Mouse (Mus musculus): ENCODE results near the gene Pabpc5. TPM values are rescaled to one million over a fixed set of nuclear protein-coding genes. Genes with fewer than 3 reads are reported as not detected.

The Pabpc5 gene
- not detected in 2 replicates for total RNA-seq (2012; rRNA removed)

DNA sequence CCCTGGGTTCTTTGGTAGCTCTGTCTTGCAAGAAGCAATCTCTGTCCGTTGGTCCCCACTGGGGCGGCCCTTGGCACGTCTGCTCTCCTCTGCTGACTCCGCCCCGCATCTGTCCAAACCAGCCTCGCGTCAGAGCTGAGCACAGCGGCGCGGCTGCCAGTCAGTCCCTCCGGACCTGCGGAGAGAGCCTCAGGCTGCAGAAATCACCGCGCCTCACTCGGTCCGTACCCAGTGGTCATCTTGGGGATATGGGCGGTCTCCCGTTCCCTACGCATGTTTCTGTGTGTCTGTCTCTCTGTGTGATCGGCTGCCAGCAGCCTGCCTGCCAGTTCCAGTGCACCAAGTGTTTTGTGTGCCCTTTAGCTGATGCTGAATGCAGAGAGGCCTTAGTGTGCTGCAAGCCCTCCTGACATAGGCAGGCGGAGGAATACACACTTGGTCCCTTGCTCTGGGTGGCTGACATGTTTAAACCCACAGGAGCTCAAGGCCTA lies at the start of gene Pabpc5:
TSS of gene Pabpc5 (plus strand) at position 116 of the 491 bp plus-strand sequence.
- peak; percentile 19 for DNase-seq (ENCODE audit: low read depth, low spot score)
- H3K9ac ChIP-seq (ENCODE audit: insufficient read depth, low read depth, low read length, poor library complexity, severe bottlenecking) = no peak within 1 kb of the TSS
- no peaks in the 10 kb centered on the region for H3K4me1 ChIP-seq (ENCODE audit: control insufficient read depth in 2 of 2, insufficient read depth in 2 of 2, low read length in 2 of 2, poor library complexity in 1 of 2)
- H3K9me3 ChIP-seq (ENCODE audit: control insufficient read depth, insufficient read depth, low read depth, low read length) = no peaks in the 10 kb centered on the region
- in situ Hi-C loops (cut with MboI; ENCODE audit: low sequenced_read_pairs in 2 of 2, unreplicated experiment in 2 of 2) = no loop called here
- H3K27ac ChIP-seq (ENCODE audit: insufficient read depth, low read depth, low read length, poor library complexity, severe bottlenecking) = no peak within 1 kb of the TSS
- no peaks in the 10 kb centered on the region for H3K36me3 ChIP-seq (ENCODE audit: control insufficient read depth, insufficient read depth, low read length, poor library complexity, severe bottlenecking)
- H3K4me3 ChIP-seq (ENCODE audit: insufficient read depth in 1 of 2, low read depth in 1 of 2, low read length in 2 of 2, poor library complexity in 1 of 2, severe bottlenecking in 1 of 2) = peak within 1 kb of the TSS; percentile 44 to 60
- TF ChIP-seq HCFC1 (IDR thresholded peaks at IDR 0.05; ENCODE audit: borderline replicate concordance, insufficient read depth, low read length) = no peak

DNA sequence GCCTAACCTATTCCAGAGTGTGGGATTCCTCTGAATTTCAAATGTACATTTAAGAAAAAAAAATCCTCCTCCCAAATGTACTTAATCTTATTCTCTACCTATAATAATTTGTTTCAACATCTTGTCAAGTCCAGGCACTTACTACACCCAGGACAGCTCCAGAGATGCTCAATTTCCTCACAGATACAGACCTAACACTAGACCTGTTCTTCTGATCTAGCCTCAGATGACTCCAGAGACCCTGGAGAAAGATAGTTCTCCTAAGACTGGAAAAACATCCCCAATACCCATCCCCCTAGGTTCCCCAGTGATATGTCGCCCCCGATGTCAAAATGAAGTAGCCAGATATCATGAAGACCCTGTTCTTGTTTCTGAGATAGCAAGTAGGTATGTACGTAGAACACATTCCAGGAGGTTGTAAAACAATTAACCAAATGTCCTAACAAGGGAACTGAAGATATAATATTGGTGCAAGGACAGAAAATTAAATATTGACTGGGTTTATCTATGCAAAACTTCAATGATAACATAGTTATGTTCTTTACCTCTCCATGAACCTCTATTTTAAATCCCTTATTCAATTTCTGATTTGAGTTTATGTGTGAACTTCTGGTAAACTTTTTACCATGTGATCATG lies 39.9 kb upstream of the Pabpc5 start:
- in situ Hi-C loops (cut with MboI; ENCODE audit: low sequenced_read_pairs in 2 of 2, unreplicated experiment in 2 of 2) = no loop called here
- no peak overlapping the region for H3K4me3 ChIP-seq (ENCODE audit: insufficient read depth in 1 of 2, low read depth in 1 of 2, low read length in 2 of 2, poor library complexity in 1 of 2, severe bottlenecking in 1 of 2)
- H3K9ac ChIP-seq (ENCODE audit: insufficient read depth, low read depth, low read length, poor library complexity, severe bottlenecking) = no peak overlapping the region
- H3K36me3 ChIP-seq (ENCODE audit: control insufficient read depth, insufficient read depth, low read length, poor library complexity, severe bottlenecking) = no peaks in the 10 kb centered on the region
- no peaks in the 10 kb centered on the region for H3K9me3 ChIP-seq (ENCODE audit: control insufficient read depth, insufficient read depth, low read depth, low read length)
- DNase-seq (ENCODE audit: low read depth, low spot score) = no peak
- H3K27ac ChIP-seq (ENCODE audit: insufficient read depth, low read depth, low read length, poor library complexity, severe bottlenecking) = no peak overlapping the region
- TF ChIP-seq ZNF384 (IDR thresholded peaks at IDR 0.05; ENCODE audit: low read depth, low read length) = no peak
- no peak for TF ChIP-seq CHD2 (IDR thresholded peaks at IDR 0.05; ENCODE audit: low read depth, low read length)
- TF ChIP-seq ZC3H11A (IDR thresholded peaks at IDR 0.05; ENCODE audit: borderline replicate concordance, low read depth, low read length) = no peak
- TF ChIP-seq MAFK (IDR thresholded peaks at IDR 0.05; ENCODE audit: insufficient read depth, low read depth, low read length) = no peak
- TF ChIP-seq HCFC1 (IDR thresholded peaks at IDR 0.05; ENCODE audit: borderline replicate concordance, insufficient read depth, low read length) = no peak
- H3K4me1 ChIP-seq (ENCODE audit: control insufficient read depth in 2 of 2, insufficient read depth in 2 of 2, low read length in 2 of 2, poor library complexity in 1 of 2) = no peaks in the 10 kb centered on the region

DNA sequence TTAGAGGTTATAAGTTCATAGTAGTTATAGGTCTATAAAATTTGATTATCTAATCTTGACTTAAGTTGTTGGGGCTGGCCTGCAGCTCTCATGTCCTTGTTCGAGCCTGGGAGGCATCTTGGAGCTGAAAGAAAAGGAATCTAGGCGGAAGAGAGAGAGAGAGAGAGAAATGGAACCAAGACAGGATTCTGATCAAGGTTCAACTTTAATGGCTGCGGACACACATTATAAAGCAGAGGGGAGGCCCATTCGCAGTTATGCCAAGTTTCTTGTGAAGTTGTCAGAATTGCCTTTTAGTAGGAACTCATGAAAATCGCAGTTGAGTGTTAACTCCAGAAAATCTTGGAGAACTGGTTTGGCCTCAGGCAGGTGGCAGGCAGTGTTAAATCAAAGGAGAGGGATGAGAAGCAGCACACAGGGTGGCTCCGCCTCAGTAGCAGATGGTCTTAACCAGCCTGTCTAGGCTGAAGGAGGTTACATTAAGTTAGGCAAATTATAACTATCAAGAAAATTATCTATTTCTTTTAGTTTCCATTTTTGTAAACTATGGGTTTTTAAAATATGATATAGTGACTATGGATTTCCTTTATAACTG lies 38.6 kb upstream of the Pabpc5 start:
- no peak for TF ChIP-seq HCFC1 (IDR thresholded peaks at IDR 0.05; ENCODE audit: borderline replicate concordance, insufficient read depth, low read length)
- no peak for TF ChIP-seq CHD2 (IDR thresholded peaks at IDR 0.05; ENCODE audit: low read depth, low read length)
- H3K4me1 ChIP-seq (ENCODE audit: control insufficient read depth in 2 of 2, insufficient read depth in 2 of 2, low read length in 2 of 2, poor library complexity in 1 of 2) = no peaks in the 10 kb centered on the region
- no peaks in the 10 kb centered on the region for H3K36me3 ChIP-seq (ENCODE audit: control insufficient read depth, insufficient read depth, low read length, poor library complexity, severe bottlenecking)
- in situ Hi-C loops (cut with MboI; ENCODE audit: low sequenced_read_pairs in 2 of 2, unreplicated experiment in 2 of 2) = no loop called here
- no peak overlapping the region for H3K4me3 ChIP-seq (ENCODE audit: insufficient read depth in 1 of 2, low read depth in 1 of 2, low read length in 2 of 2, poor library complexity in 1 of 2, severe bottlenecking in 1 of 2)
- no peak overlapping the region for H3K9ac ChIP-seq (ENCODE audit: insufficient read depth, low read depth, low read length, poor library complexity, severe bottlenecking)
- no peaks in the 10 kb centered on the region for H3K9me3 ChIP-seq (ENCODE audit: control insufficient read depth, insufficient read depth, low read depth, low read length)
- no peak for DNase-seq (ENCODE audit: low read depth, low spot score)
- no peak overlapping the region for H3K27ac ChIP-seq (ENCODE audit: insufficient read depth, low read depth, low read length, poor library complexity, severe bottlenecking)

DNA sequence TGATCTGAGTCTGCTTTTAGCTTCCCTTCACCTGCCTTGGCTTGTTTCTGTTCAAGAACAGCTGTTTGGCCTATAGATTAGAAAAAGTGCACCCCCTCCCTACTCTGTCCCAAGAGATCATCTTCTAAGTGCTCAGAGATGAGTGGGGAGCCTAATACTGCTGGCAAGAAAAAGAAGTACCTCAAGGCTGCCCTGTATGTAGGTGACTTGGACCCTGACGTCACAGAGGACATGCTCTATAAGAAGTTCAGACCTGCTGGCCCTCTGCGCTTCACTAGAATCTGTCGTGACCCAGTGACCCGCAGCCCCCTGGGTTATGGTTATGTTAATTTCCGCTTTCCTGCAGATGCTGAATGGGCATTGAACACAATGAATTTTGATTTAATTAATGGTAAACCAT lies 856 bp downstream of the Pabpc5 start:
- no peak for TF ChIP-seq ZC3H11A (IDR thresholded peaks at IDR 0.05; ENCODE audit: borderline replicate concordance, low read depth, low read length)
- no peak for TF ChIP-seq HCFC1 (IDR thresholded peaks at IDR 0.05; ENCODE audit: borderline replicate concordance, insufficient read depth, low read length)
- TF ChIP-seq ZNF384 (IDR thresholded peaks at IDR 0.05; ENCODE audit: low read depth, low read length) = no peak
- TF ChIP-seq CHD2 (IDR thresholded peaks at IDR 0.05; ENCODE audit: low read depth, low read length) = no peak
- no peak for TF ChIP-seq MAFK (IDR thresholded peaks at IDR 0.05; ENCODE audit: insufficient read depth, low read depth, low read length)
- H3K4me1 ChIP-seq (ENCODE audit: control insufficient read depth in 2 of 2, insufficient read depth in 2 of 2, low read length in 2 of 2, poor library complexity in 1 of 2) = no peaks in the 10 kb centered on the region
- H3K9ac ChIP-seq (ENCODE audit: insufficient read depth, low read depth, low read length, poor library complexity, severe bottlenecking) = no peak overlapping the region
- H3K36me3 ChIP-seq (ENCODE audit: control insufficient read depth, insufficient read depth, low read length, poor library complexity, severe bottlenecking) = no peaks in the 10 kb centered on the region
- H3K27ac ChIP-seq (ENCODE audit: insufficient read depth, low read depth, low read length, poor library complexity, severe bottlenecking) = no peak overlapping the region
- no peak overlapping the region for H3K4me3 ChIP-seq (ENCODE audit: insufficient read depth in 1 of 2, low read depth in 1 of 2, low read length in 2 of 2, poor library complexity in 1 of 2, severe bottlenecking in 1 of 2)
- DNase-seq (ENCODE audit: low read depth, low spot score) = no peak
- H3K9me3 ChIP-seq (ENCODE audit: control insufficient read depth, insufficient read depth, low read depth, low read length) = no peaks in the 10 kb centered on the region
- in situ Hi-C loops (cut with MboI; ENCODE audit: low sequenced_read_pairs in 2 of 2, unreplicated experiment in 2 of 2) = no loop called here

All from ES-E14 (cell line).